In genomic region chr4:108165152-108165895, GRCm38 (mm10) we compare ENCODE assay signal across 8 mouse cellular contexts. TPM values are rescaled to one million over a fixed set of nuclear protein-coding genes. Genes with fewer than 3 reads are reported as not detected.
DNase-seq lines count a peak whose midpoint lies in the region; ATAC-seq and TF ChIP-seq lines count a peak whose summit lies in the region.

TSS of gene Echdc2 (plus strand) at chr4:108165437.

- peak within 1 kb of the TSS; percentile 71 for H3K4me3 ChIP-seq in intestine, embryonic 16.5 days (ENCODE audit: low read length)
- peak within 1 kb of the TSS; percentile 90 for H3K4me3 ChIP-seq in liver, adult 2 months (ENCODE audit: insufficient read depth, low read depth, low read length)

- H3K27ac ChIP-seq in intestine, embryonic 16.5 days (ENCODE audit: low read length) = no peak within 1 kb of the TSS
- H3K27ac ChIP-seq in liver, adult 2 months (replicated peaks; ENCODE audit: insufficient read depth, low read depth, low read length) = peak within 1 kb of the TSS; percentile 100

- peak within 1 kb of the TSS; percentile 81 for H3K9ac ChIP-seq in intestine, embryonic 16.5 days (ENCODE audit: low read depth, low read length)
- peak within 1 kb of the TSS; percentile 96 for H3K9ac ChIP-seq in liver, adult 2 months (ENCODE audit: low read depth, low read length)

- 0 out of 2 replicates have a peak, but pooled peaks have one; percentile 7 for TF ChIP-seq POLR2A in liver, adult 2 months (IDR thresholded peaks at IDR 0.05; ENCODE audit: extremely low read depth, insufficient read depth, low read length)

- peaks cover 5% of the 10 kb centered on the region; the same call in 1 of the 2 replicates for H3K79me2 ChIP-seq in liver, adult 2 months (ENCODE audit: control insufficient read depth, insufficient read depth, low read length)

- under 1% methylated on average over 43 of the region's 43 CpGs for WGBS in intestine, embryonic 16.5 days
- 1% methylated on average over 43 of the region's 43 CpGs for WGBS in liver, adult 2 months

- H3K36me3 ChIP-seq in intestine, embryonic 16.5 days (ENCODE audit: control insufficient read depth, insufficient read depth, low read length) = no peaks in the 10 kb centered on the region
- peaks cover 11% of the 10 kb centered on the region for H3K36me3 ChIP-seq in liver, adult 2 months (ENCODE audit: control insufficient read depth, insufficient read depth, low read length)

- no peaks in the 10 kb centered on the region for H3K4me1 ChIP-seq in intestine, embryonic 16.5 days (ENCODE audit: control insufficient read depth, insufficient read depth, low read length)
- peaks cover 6% of the 10 kb centered on the region for H3K4me1 ChIP-seq in liver, adult 2 months (ENCODE audit: control insufficient read depth, insufficient read depth, low read length)

- peak within 1 kb of the TSS; percentile 94 for H3K4me2 ChIP-seq in intestine, embryonic 16.5 days (ENCODE audit: low read depth, low read length)

- peak; percentile 14 for DNase-seq in right cerebral cortex, adult 18-20 months
- no peak for DNase-seq in right cerebral cortex, postnatal 36 days (ENCODE audit: low spot score in 2 of 2)
- DNase-seq in embryo, embryonic 10 days (ENCODE audit: low spot score) = peak; percentile 80
- no peak for DNase-seq in gonadal fat pad, adult 2 months (ENCODE audit: low read depth)
- peak; percentile 76 for DNase-seq in liver, adult 2 months (ENCODE audit: extremely low read depth, low read depth, low spot score)
- DNase-seq in neural tube, embryonic 10.5 days (ENCODE audit: extremely low spot score, low spot score) = peak; percentile 70
- peak; percentile 36 for DNase-seq in thymus, postnatal 25 days

- no peaks in the 10 kb centered on the region for H3K9me3 ChIP-seq in intestine, embryonic 16.5 days (ENCODE audit: control insufficient read depth, low read length)

- TF ChIP-seq CTCF in liver, adult 2 months (IDR thresholded peaks at IDR 0.05; ENCODE audit: low read depth, low read length) = peak; percentile 38; the same call in 1 of the 2 replicates

- no peaks in the 10 kb centered on the region for H3K27me3 ChIP-seq in intestine, embryonic 16.5 days (replicated peaks; ENCODE audit: control insufficient read depth, insufficient read depth, low read length)
- no peaks in the 10 kb centered on the region for H3K27me3 ChIP-seq in liver, adult 2 months (ENCODE audit: control insufficient read depth, insufficient read depth, low read length)

- ATAC-seq in intestine, embryonic 16.5 days = peak; percentile 88

RNA-seq across cellular contexts. Expression of gene Echdc2, which starts in this region (rescaled TPM):
- 149 and 228 TPM in 2 replicates for polyA plus RNA-seq in gonadal fat pad, adult 2 months (2012; rRNA removed)
- 34.4 and 36.0 TPM in 2 replicates for polyA plus RNA-seq in intestine, embryonic 16.5 days (2015; fragmentation: Nextera tagmentation; extraction: Ambion mirVana)
- 141 and 149 TPM in 2 replicates for total RNA-seq in liver, adult 2 months (2014; rRNA removed)
- 203 and 264 TPM in 2 replicates for polyA plus RNA-seq in liver, adult 2 months (2012; rRNA removed)

Comparison
In these comparisons a context has a peak if more than half of its experiments do, and no peak if none do; other contexts are left out.
1. DNase-seq: peak in right cerebral cortex, adult 18-20 months (single experiment), embryo, embryonic 10 days (single experiment), liver, adult 2 months (single experiment), neural tube, embryonic 10.5 days (single experiment) and thymus, postnatal 25 days (single experiment); none in right cerebral cortex, postnatal 36 days (0 of 2) and gonadal fat pad, adult 2 months (single experiment).